Mouse (Mus musculus): ENCODE results near the gene Cbfb. TPM values are rescaled to one million over a fixed set of nuclear protein-coding genes. Genes with fewer than 3 reads are reported as not detected.

The Cbfb gene
- total RNA-seq, 1 experiment = 47.0 TPM

- no peak for DNase-seq (ENCODE audit: low read depth, low spot score)
- H3K4me1 ChIP-seq (ENCODE audit: control insufficient read depth in 2 of 2, insufficient read depth in 2 of 2, low read length in 2 of 2, poor library complexity in 1 of 2) = no peaks in the 10 kb centered on the region
- H3K4me3 ChIP-seq (ENCODE audit: insufficient read depth in 1 of 2, low read depth in 1 of 2, low read length in 2 of 2, poor library complexity in 1 of 2, severe bottlenecking in 1 of 2) = no peak overlapping the region
- H3K27ac ChIP-seq (ENCODE audit: insufficient read depth, low read depth, low read length, poor library complexity, severe bottlenecking) = no peak overlapping the region
- H3K9ac ChIP-seq (ENCODE audit: insufficient read depth, low read depth, low read length, poor library complexity, severe bottlenecking) = no peak overlapping the region
- peaks cover 4% of the 10 kb centered on the region; the same call in 1 of the 2 replicates for H3K36me3 ChIP-seq (ENCODE audit: control insufficient read depth, insufficient read depth, low read length, poor library complexity, severe bottlenecking)
- H3K9me3 ChIP-seq (ENCODE audit: control insufficient read depth, insufficient read depth, low read depth, low read length) = no peaks in the 10 kb centered on the region
- in situ Hi-C loops (cut with MboI; ENCODE audit: low sequenced_read_pairs in 2 of 2, unreplicated experiment in 2 of 2) = no loop called here
- TF ChIP-seq MAFK (IDR thresholded peaks at IDR 0.05; ENCODE audit: insufficient read depth, low read depth, low read length) (no peak), CHD2 (IDR thresholded peaks at IDR 0.05; ENCODE audit: low read depth, low read length) (no peak), HCFC1 (IDR thresholded peaks at IDR 0.05; ENCODE audit: borderline replicate concordance, insufficient read depth, low read length) (no peak), ZNF384 (IDR thresholded peaks at IDR 0.05; ENCODE audit: low read depth, low read length) (no peak), ZC3H11A (IDR thresholded peaks at IDR 0.05; ENCODE audit: borderline replicate concordance, low read depth, low read length) (no peak)
Observed at GRCm38 (mm10) chr8:105182201-105182600, 11.7 kb downstream of the Cbfb start.

- in situ Hi-C loops (cut with MboI; ENCODE audit: low sequenced_read_pairs in 2 of 2, unreplicated experiment in 2 of 2) = no loop called here
- H3K36me3 ChIP-seq (ENCODE audit: control insufficient read depth, insufficient read depth, low read length, poor library complexity, severe bottlenecking) = 0 out of 2 replicates have a peak, but pooled peaks cover 2% of the 10 kb centered on the region
- H3K27ac ChIP-seq (ENCODE audit: insufficient read depth, low read depth, low read length, poor library complexity, severe bottlenecking) = no peak overlapping the region
- DNase-seq (ENCODE audit: low read depth, low spot score) = no peak
- H3K9ac ChIP-seq (ENCODE audit: insufficient read depth, low read depth, low read length, poor library complexity, severe bottlenecking) = no peak overlapping the region
- TF ChIP-seq MAFK (IDR thresholded peaks at IDR 0.05; ENCODE audit: insufficient read depth, low read depth, low read length) = no peak
- TF ChIP-seq ZC3H11A (IDR thresholded peaks at IDR 0.05; ENCODE audit: borderline replicate concordance, low read depth, low read length) = no peak
- TF ChIP-seq CHD2 (IDR thresholded peaks at IDR 0.05; ENCODE audit: low read depth, low read length) = no peak
- no peak for TF ChIP-seq HCFC1 (IDR thresholded peaks at IDR 0.05; ENCODE audit: borderline replicate concordance, insufficient read depth, low read length)
- H3K9me3 ChIP-seq (ENCODE audit: control insufficient read depth, insufficient read depth, low read depth, low read length) = no peaks in the 10 kb centered on the region
- no peaks in the 10 kb centered on the region for H3K4me1 ChIP-seq (ENCODE audit: control insufficient read depth in 2 of 2, insufficient read depth in 2 of 2, low read length in 2 of 2, poor library complexity in 1 of 2)
- H3K4me3 ChIP-seq (ENCODE audit: insufficient read depth in 1 of 2, low read depth in 1 of 2, low read length in 2 of 2, poor library complexity in 1 of 2, severe bottlenecking in 1 of 2) = no peak overlapping the region
Observed at GRCm38 (mm10) chr8:105186467-105187005, 16.1 kb downstream of the Cbfb start.

GRCm38 (mm10) chr8:105192182-105192581 is 21.7 kb downstream of the Cbfb start:
- Histone ChIP-seq H3K4me3 (ENCODE audit: insufficient read depth in 1 of 2, low read depth in 1 of 2, low read length in 2 of 2, poor library complexity in 1 of 2, severe bottlenecking in 1 of 2) (no peak overlapping the region), H3K36me3 (ENCODE audit: control insufficient read depth, insufficient read depth, low read length, poor library complexity, severe bottlenecking) (peaks cover 4% of the 10 kb centered on the region; the same call in 1 of the 2 replicates), H3K27ac (ENCODE audit: insufficient read depth, low read depth, low read length, poor library complexity, severe bottlenecking) (no peak overlapping the region), H3K9me3 (ENCODE audit: control insufficient read depth, insufficient read depth, low read depth, low read length) (no peaks in the 10 kb centered on the region), H3K4me1 (ENCODE audit: control insufficient read depth in 2 of 2, insufficient read depth in 2 of 2, low read length in 2 of 2, poor library complexity in 1 of 2) (no peaks in the 10 kb centered on the region), H3K9ac (ENCODE audit: insufficient read depth, low read depth, low read length, poor library complexity, severe bottlenecking) (no peak overlapping the region)
- TF ChIP-seq ZNF384 (IDR thresholded peaks at IDR 0.05; ENCODE audit: low read depth, low read length) (no peak), MAFK (IDR thresholded peaks at IDR 0.05; ENCODE audit: insufficient read depth, low read depth, low read length) (no peak), ZC3H11A (IDR thresholded peaks at IDR 0.05; ENCODE audit: borderline replicate concordance, low read depth, low read length) (no peak), CHD2 (IDR thresholded peaks at IDR 0.05; ENCODE audit: low read depth, low read length) (no peak), HCFC1 (IDR thresholded peaks at IDR 0.05; ENCODE audit: borderline replicate concordance, insufficient read depth, low read length) (no peak)
- no peak for DNase-seq (ENCODE audit: low read depth, low spot score)
- in situ Hi-C loops (cut with MboI; ENCODE audit: low sequenced_read_pairs in 2 of 2, unreplicated experiment in 2 of 2) = no loop called here

- Histone ChIP-seq H3K4me1 (ENCODE audit: control insufficient read depth in 2 of 2, insufficient read depth in 2 of 2, low read length in 2 of 2, poor library complexity in 1 of 2) (no peaks in the 10 kb centered on the region), H3K9ac (ENCODE audit: insufficient read depth, low read depth, low read length, poor library complexity, severe bottlenecking) (no peak overlapping the region), H3K36me3 (ENCODE audit: control insufficient read depth, insufficient read depth, low read length, poor library complexity, severe bottlenecking) (no peaks in the 10 kb centered on the region), H3K9me3 (ENCODE audit: control insufficient read depth, insufficient read depth, low read depth, low read length) (no peaks in the 10 kb centered on the region), H3K4me3 (ENCODE audit: insufficient read depth in 1 of 2, low read depth in 1 of 2, low read length in 2 of 2, poor library complexity in 1 of 2, severe bottlenecking in 1 of 2) (no peak overlapping the region), H3K27ac (ENCODE audit: insufficient read depth, low read depth, low read length, poor library complexity, severe bottlenecking) (no peak overlapping the region)
- in situ Hi-C loops (cut with MboI; ENCODE audit: low sequenced_read_pairs in 2 of 2, unreplicated experiment in 2 of 2) = no loop called here
- no peak for DNase-seq (ENCODE audit: low read depth, low spot score)
- TF ChIP-seq CHD2 (IDR thresholded peaks at IDR 0.05; ENCODE audit: low read depth, low read length) (no peak), HCFC1 (IDR thresholded peaks at IDR 0.05; ENCODE audit: borderline replicate concordance, insufficient read depth, low read length) (no peak), ZC3H11A (IDR thresholded peaks at IDR 0.05; ENCODE audit: borderline replicate concordance, low read depth, low read length) (no peak), ZNF384 (IDR thresholded peaks at IDR 0.05; ENCODE audit: low read depth, low read length) (no peak), MAFK (IDR thresholded peaks at IDR 0.05; ENCODE audit: insufficient read depth, low read depth, low read length) (no peak)
Observed at GRCm38 (mm10) chr8:105205748-105206147, 35.3 kb downstream of the Cbfb start.

Data from ES-E14 (cell line).